Mouse (Mus musculus) cerebellum, postnatal 4 days (tissue): Measurements from ENCODE around the gene Art2b.
"Not testable (repeated sequence)": the region's sequence is repeated elsewhere in the genome, so short reads cannot be mapped to it uniquely, and the experiment has no call there.

Experiments used
- DNase-seq, 2 experiments: peaks; one replicate each; pipeline ENCODE4 v3.0.0; 2022; ENCODE audit warnings: low spot score in 2 of 2, mixed read lengths in 1 of 2

The Art2b gene

GRCm38 (mm10) chr7:101585408-101585807 is at the start of gene Art2b:
TSS of gene Art2b (minus strand) at chr7:101585600.
- no peak for DNase-seq

- no peak for DNase-seq
These were observed 49.1 kb upstream of the Art2b start for GRCm38 (mm10) chr7:101634513-101634912.

- DNase-seq: no peak
These were observed 48.3 kb upstream of the Art2b start for GRCm38 (mm10) chr7:101633629-101634177.

GRCm38 (mm10) chr7:101628481-101628880 is 43.1 kb upstream of the Art2b start:
- DNase-seq: no peak

GRCm38 (mm10) chr7:101627166-101627565 is 41.8 kb upstream of the Art2b start:
- DNase-seq: not testable (repeated sequence)

GRCm38 (mm10) chr7:101624283-101624682 is 38.9 kb upstream of the Art2b start:
- DNase-seq: no peak

GRCm38 (mm10) chr7:101621861-101622260 is 36.5 kb upstream of the Art2b start:
- DNase-seq: not testable (repeated sequence)

- peak; percentile 28 to 49 for DNase-seq
These were observed 35.0 kb upstream of the Art2b start for GRCm38 (mm10) chr7:101620373-101620772.

- DNase-seq: no peak
These were observed 32.9 kb upstream of the Art2b start for GRCm38 (mm10) chr7:101618273-101618672.

GRCm38 (mm10) chr7:101617438-101618165 is 32.2 kb upstream of the Art2b start:
- DNase-seq: no peak

GRCm38 (mm10) chr7:101616136-101616835 is 30.9 kb upstream of the Art2b start:
- no peak for DNase-seq

GRCm38 (mm10) chr7:101615406-101615805 is 30.0 kb upstream of the Art2b start:
- no peak for DNase-seq

- not testable (repeated sequence) for DNase-seq
These were observed 27.6 kb upstream of the Art2b start for GRCm38 (mm10) chr7:101612786-101613527.

GRCm38 (mm10) chr7:101607845-101608244 is 22.4 kb upstream of the Art2b start:
- DNase-seq: no peak

GRCm38 (mm10) chr7:101600406-101600805 is 15.0 kb upstream of the Art2b start:
- DNase-seq: no peak

GRCm38 (mm10) chr7:101598482-101598881 is 13.1 kb upstream of the Art2b start:
- DNase-seq: no peak

- DNase-seq: no peak
These were observed 9.6 kb upstream of the Art2b start for GRCm38 (mm10) chr7:101594969-101595368.

GRCm38 (mm10) chr7:101584271-101584670 is 1.1 kb downstream of the Art2b start:
- DNase-seq: not testable (repeated sequence)

GRCm38 (mm10) chr7:101582012-101582411 is 3.4 kb downstream of the Art2b start:
- no peak for DNase-seq

GRCm38 (mm10) chr7:101580863-101581262 is 4.5 kb downstream of the Art2b start:
- DNase-seq: not testable (repeated sequence)

GRCm38 (mm10) chr7:101574413-101574812 is 11.0 kb downstream of the Art2b start:
- no peak for DNase-seq

GRCm38 (mm10) chr7:101573636-101574035 is 11.8 kb downstream of the Art2b start:
- not testable (repeated sequence) for DNase-seq
